Mouse (Mus musculus) erythroblast, embryonic 14.5 days (primary cell): ENCODE measurements around the gene Mrpl46.

Source experiments
- GATA1 ChIP-seq: IDR thresholded peaks from 2 replicates; pipeline ENCODE4 v1.6.1; 2012; ENCODE audit warnings: low read length, inconsistent platforms, mixed read lengths
- TAL1 ChIP-seq: IDR thresholded peaks from 3 replicates; pipeline ENCODE4 v1.6.1; 2012; ENCODE audit warnings: low read length, inconsistent platforms, mixed read lengths

- TF ChIP-seq GATA1 (no peak), TAL1 (no peak)
Observed at GRCm38 (mm10) chr7:78787793-78788380, 4.6 kb upstream of the Mrpl46 start.
